Mouse (Mus musculus) brain, adult 10 weeks (tissue): ENCODE data around the gene Znrf4. TPM values are rescaled to one million over a fixed set of nuclear protein-coding genes. Genes with fewer than 3 reads are reported as not detected.

Experiments used
- polyA plus RNA-seq: library from polyadenylated mRNA; stranded (reverse); fragments of 350-450 nt; fragmentation: Illumina TruSeq; extraction: RNeasy Lipid Tissue Mini Kit (QIAGEN cat#74804); gene quantifications from one replicate; pipeline ENCODE4 v1.2.3, GENCODE M21; 2015; ENCODE audit warnings: low read depth, low replicate concordance

Znrf4 gene
- polyA plus RNA-seq = not detected

GRCm38 (mm10) chr17:56512310-56512709 lies at the start of gene Znrf4:
Znrf4 (minus strand) TSS chr17:56512431.

GRCm38 (mm10) chr17:56554122-56554551 lies 41.9 kb upstream of the Znrf4 start, which contains the start of gene Gm20219:
Gm20219 (minus strand) TSS chr17:56554387.

GRCm38 (mm10) chr17:56476402-56476752 lies 35.9 kb downstream of the Znrf4 start, which contains the start of gene Ptprs:
Ptprs (minus strand) TSS chr17:56476483.

Other genes starting within 250 kb of the Znrf4 start
- 4.0 TPM for gene Ticam1, start 235.6 kb downstream of the Znrf4 start, polyA plus RNA-seq
- gene Plin3, start 219.6 kb downstream of the Znrf4 start, polyA plus RNA-seq = 16.0 TPM
- gene Arrdc5, start 212.1 kb downstream of the Znrf4 start, polyA plus RNA-seq = not detected
- 1.2 TPM for gene Uhrf1, start 209.1 kb downstream of the Znrf4 start, polyA plus RNA-seq
- gene Kdm4b, start 186.4 kb downstream of the Znrf4 start, polyA plus RNA-seq = 39.1 TPM
- 220 TPM for gene Ptprs, start 35.9 kb downstream of the Znrf4 start, polyA plus RNA-seq
- gene Gm20219, start 42.0 kb upstream of the Znrf4 start, polyA plus RNA-seq = 3.2 TPM
- gene Safb2, start 72.2 kb upstream of the Znrf4 start, polyA plus RNA-seq = 64.6 TPM
- gene Safb, start 72.4 kb upstream of the Znrf4 start, polyA plus RNA-seq = 74.2 TPM
- 214 TPM for gene 2410015M20Rik, start 97.3 kb upstream of the Znrf4 start, polyA plus RNA-seq
- gene Rpl36, start 101.0 kb upstream of the Znrf4 start, polyA plus RNA-seq = 1,130 TPM
- 49.1 TPM for gene Lonp1, start 114.5 kb upstream of the Znrf4 start, polyA plus RNA-seq
- gene Catsperd, start 115.7 kb upstream of the Znrf4 start, polyA plus RNA-seq = 0.77 TPM
- gene Ranbp3, start 160.9 kb upstream of the Znrf4 start, polyA plus RNA-seq = 75.1 TPM
- gene Ndufa11, start 205.3 kb upstream of the Znrf4 start, polyA plus RNA-seq = 512 TPM
- gene Vmac, start 205.6 kb upstream of the Znrf4 start, polyA plus RNA-seq = 13.8 TPM
- gene Nrtn, start 245.1 kb upstream of the Znrf4 start, polyA plus RNA-seq = 2.6 TPM